Mouse (Mus musculus) kidney, embryonic 14.5 days (tissue): Measurements from ENCODE around the gene Numb. TPM values are rescaled to one million over a fixed set of nuclear protein-coding genes. Genes with fewer than 3 reads are reported as not detected.
"Not testable (repeated sequence)": the region's sequence is repeated elsewhere in the genome, so short reads cannot be mapped to it uniquely, and the experiment has no call there.

ENCODE experiments used
- ATAC-seq: fragments of 200-750 bp; cut with Nextera tagmentation; 2 replicates; pipeline ENCODE4 v1.8.0; 2017; ENCODE audit warnings: moderate number of reproducible peaks, mild to moderate bottlenecking, moderate TSS enrichment, moderate library complexity; ENCODE audit not compliant: low FRiP score, low TSS enrichment
- H3K27ac ChIP-seq: fragments of 300-500 bp; sonication (generic); 2 replicates; pipeline ENCODE4 v1.5.1; 2014; ENCODE audit warnings: low read depth, mild to moderate bottlenecking, low read length, moderate library complexity, mixed read lengths
- H3K27me3 ChIP-seq: fragments of 300-500 bp; sonication (generic); 2 replicates; pipeline ENCODE4 v1.6.1; 2014; ENCODE audit warnings: mild to moderate bottlenecking, low read length; ENCODE audit not compliant: control insufficient read depth, insufficient read depth
- H3K36me3 ChIP-seq: fragments of 300-500 bp; sonication (generic); 2 replicates; pipeline ENCODE4 v1.6.1; 2014; ENCODE audit warnings: low read length, mixed read lengths; ENCODE audit not compliant: control insufficient read depth, insufficient read depth
- H3K4me1 ChIP-seq: fragments of 300-500 bp; sonication (generic); 2 replicates; pipeline ENCODE4 v1.6.1; 2014; ENCODE audit warnings: low read length, mixed read lengths; ENCODE audit not compliant: control insufficient read depth, insufficient read depth
- H3K4me2 ChIP-seq: fragments of 300-500 bp; sonication (generic); replicated peaks from 2 replicates; pipeline ENCODE4 v1.6.1; 2014; ENCODE audit warnings: low read depth, mild to moderate bottlenecking, low read length
- H3K4me3 ChIP-seq: fragments of 300-500 bp; sonication (generic); 2 replicates; pipeline ENCODE4 v1.5.1; 2014; ENCODE audit warnings: mild to moderate bottlenecking, low read length
- H3K9ac ChIP-seq: fragments of 300-500 bp; sonication (generic); 2 replicates; pipeline ENCODE4 v1.6.1; 2014; ENCODE audit warnings: low read depth, mild to moderate bottlenecking, low read length, moderate library complexity
- H3K9me3 ChIP-seq: fragments of 300-500 bp; sonication (generic); 2 replicates; pipeline ENCODE4 v1.6.1; 2016; ENCODE audit warnings: low read length; ENCODE audit not compliant: control insufficient read depth
- WGBS: fragments of 180-500 bp; shearing (Covaris S2); extraction: QIAGEN DNeasy Blood & Tissue Kit; methylation state at CpG from one replicate; pipeline ENCODE4 v1.1.7; 2014; 5-methylcytosine and 5-hydroxymethylcytosine counted together
- polyA plus RNA-seq: library from polyadenylated mRNA; unstranded; fragments of >200 nt; fragmentation: Nextera tagmentation; extraction: Ambion mirVana; gene quantifications from 2 replicates; pipeline ENCODE4 v1.2.1, GENCODE M21; 2014

The Numb gene
- polyA plus RNA-seq, 1 experiment from 2014 or later, result 34.1 TPM

DNA sequence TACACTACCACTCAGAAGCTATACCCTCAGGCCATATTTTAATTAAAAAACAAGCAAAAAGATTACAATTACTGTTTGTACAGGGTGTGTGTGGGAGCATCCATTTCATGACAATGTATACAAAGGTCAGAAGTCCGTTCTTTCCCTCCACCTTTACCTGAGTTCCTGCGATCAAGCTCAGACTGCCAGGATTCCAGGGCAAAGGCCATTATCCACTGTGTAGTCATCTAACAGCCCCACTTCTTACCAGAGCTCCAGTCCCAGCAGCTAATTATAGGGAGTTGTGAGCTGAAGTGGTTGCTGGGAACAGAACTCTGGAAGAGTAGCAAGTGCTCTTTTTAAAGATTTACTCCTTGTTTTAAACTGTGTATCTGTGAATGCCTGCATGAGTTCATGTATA is 11.3 kb downstream of the Numb start:
- WGBS, result 82% methylated on average over 2 of the region's 2 CpGs
- Histone ChIP-seq H3K27me3 (no peaks in the 10 kb centered on the region), H3K36me3 (peaks cover 3% of the 10 kb centered on the region; the same call in 1 of the 2 replicates), H3K4me2 (no peak overlapping the region), H3K27ac (no peak overlapping the region), H3K4me1 (no peaks in the 10 kb centered on the region), H3K9me3 (no peaks in the 10 kb centered on the region), H3K4me3 (no peak overlapping the region), H3K9ac (no peak overlapping the region)
- no peak for ATAC-seq

DNA sequence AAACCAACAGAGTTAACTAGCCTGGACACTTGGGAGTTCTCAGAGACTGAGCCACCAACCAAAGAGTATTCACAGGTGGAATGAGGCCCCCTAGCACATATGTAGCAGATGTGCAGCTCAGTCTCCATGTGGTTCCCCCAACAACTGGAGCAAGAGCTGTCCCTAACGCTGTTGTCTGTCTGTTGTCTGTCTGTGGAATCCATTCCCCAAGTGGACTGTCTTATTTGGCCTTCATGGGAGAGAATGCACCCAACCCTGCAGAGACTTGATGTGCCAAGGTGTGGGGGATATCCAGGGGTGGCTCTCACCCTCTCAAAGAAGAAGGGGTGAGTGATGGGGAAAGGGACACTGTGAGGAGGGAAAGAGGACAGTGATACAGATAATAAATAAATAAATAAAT is 28.8 kb downstream of the Numb start:
- WGBS, result 96% methylated on average over 1 of the region's 1 CpGs
- no peaks in the 10 kb centered on the region for H3K4me1 ChIP-seq
- no peak overlapping the region for H3K27ac ChIP-seq
- H3K9ac ChIP-seq, result no peak overlapping the region
- ATAC-seq, result no peak
- no peak overlapping the region for H3K4me2 ChIP-seq
- no peaks in the 10 kb centered on the region; the same call in 1 of the 2 replicates for H3K36me3 ChIP-seq
- H3K9me3 ChIP-seq, result no peaks in the 10 kb centered on the region
- no peaks in the 10 kb centered on the region for H3K27me3 ChIP-seq
- H3K4me3 ChIP-seq, result no peak overlapping the region

DNA sequence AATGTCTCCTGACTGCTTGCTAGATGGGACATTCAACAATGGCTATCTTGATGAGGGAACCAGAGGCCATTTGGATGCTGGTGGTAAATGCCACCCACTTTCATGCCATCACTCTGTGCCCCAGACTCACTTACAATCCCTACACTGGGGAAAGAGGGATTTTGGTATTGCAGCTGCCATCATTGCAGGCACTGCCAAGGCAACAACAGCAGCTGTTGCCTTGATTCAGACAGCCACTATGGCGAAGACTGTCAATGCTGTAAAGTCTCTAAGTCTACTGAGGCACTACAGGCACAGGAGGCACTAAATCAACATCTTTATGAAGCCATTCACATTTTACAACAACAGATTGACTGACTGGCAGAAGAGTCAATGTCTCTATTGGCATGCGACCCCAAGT is 30.5 kb downstream of the Numb start:
- no peak overlapping the region for H3K27ac ChIP-seq
- no peak overlapping the region for H3K9ac ChIP-seq
- H3K27me3 ChIP-seq, result no peaks in the 10 kb centered on the region
- H3K4me2 ChIP-seq, result no peak overlapping the region
- no peak overlapping the region for H3K4me3 ChIP-seq
- 94% methylated on average over 2 of the region's 2 CpGs for WGBS
- H3K36me3 ChIP-seq, result no peaks in the 10 kb centered on the region; the same call in 1 of the 2 replicates
- ATAC-seq, result no peak
- no peaks in the 10 kb centered on the region for H3K4me1 ChIP-seq
- no peaks in the 10 kb centered on the region for H3K9me3 ChIP-seq

DNA sequence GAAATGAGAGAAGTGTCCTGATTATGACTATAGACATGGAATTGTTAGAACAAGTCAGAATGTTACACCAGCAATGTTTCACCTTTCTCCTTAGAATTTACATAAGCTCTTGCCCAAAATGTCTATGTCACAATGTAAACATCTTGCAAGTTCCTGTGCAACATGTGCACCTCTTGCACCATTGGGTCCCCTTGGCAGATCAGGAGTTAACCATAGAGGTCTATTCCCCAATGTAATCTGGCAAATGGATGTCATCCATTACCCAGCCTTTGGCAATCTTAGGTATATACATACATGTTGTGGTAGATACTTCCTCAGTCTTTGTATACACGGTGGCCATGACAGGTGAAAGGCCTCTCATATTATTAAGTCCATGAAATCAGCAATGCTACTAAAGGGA is 32.6 kb downstream of the Numb start:
- Histone ChIP-seq H3K4me3 (no peak overlapping the region), H3K36me3 (no peaks in the 10 kb centered on the region; the same call in 1 of the 2 replicates), H3K27me3 (no peaks in the 10 kb centered on the region), H3K27ac (no peak overlapping the region), H3K4me1 (no peaks in the 10 kb centered on the region), H3K9me3 (no peaks in the 10 kb centered on the region), H3K4me2 (no peak overlapping the region), H3K9ac (no peak overlapping the region)
- 100% methylated on average over 1 of the region's 1 CpGs for WGBS
- ATAC-seq, result no peak

- Histone ChIP-seq H3K27me3 (no peaks in the 10 kb centered on the region), H3K9ac (no peak overlapping the region), H3K27ac (no peak overlapping the region), H3K4me3 (no peak overlapping the region), H3K4me1 (no peaks in the 10 kb centered on the region), H3K36me3 (no peaks in the 10 kb centered on the region; the same call in 1 of the 2 replicates), H3K9me3 (no peaks in the 10 kb centered on the region), H3K4me2 (no peak overlapping the region)
- no peak for ATAC-seq
- 84% methylated on average over 7 of the region's 7 CpGs for WGBS
These were observed 36.0 kb downstream of the Numb start for GRCm38 (mm10) chr12:83885516-83886285.

DNA sequence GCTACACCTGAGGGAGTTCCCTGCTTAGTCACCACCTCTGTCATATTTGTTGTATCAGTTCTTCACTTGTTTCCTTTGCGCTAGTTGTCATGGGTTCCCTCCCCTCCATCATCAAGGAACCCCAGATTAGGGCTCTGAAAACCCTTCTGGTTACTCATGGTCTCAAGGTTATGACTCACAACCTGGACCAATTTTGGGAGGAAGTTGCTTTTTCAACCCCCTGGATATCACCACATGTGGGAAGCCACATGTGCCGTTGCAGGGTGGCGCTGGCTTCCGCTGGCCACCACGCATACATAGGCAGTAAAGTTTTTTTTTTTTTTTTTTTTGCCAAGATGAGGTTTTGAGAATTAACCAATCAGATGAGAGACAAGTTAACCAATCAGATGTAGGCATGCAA is 36.7 kb downstream of the Numb start:
- not testable (repeated sequence) for H3K36me3 ChIP-seq, H3K27ac ChIP-seq, H3K4me3 ChIP-seq, H3K9ac ChIP-seq, H3K4me2 ChIP-seq, H3K4me1 ChIP-seq, ATAC-seq, H3K27me3 ChIP-seq, H3K9me3 ChIP-seq
- WGBS, result 98% methylated on average over 5 of the region's 5 CpGs

- no peaks in the 10 kb centered on the region for H3K27me3 ChIP-seq
- H3K9ac ChIP-seq, result no peak overlapping the region
- H3K9me3 ChIP-seq, result no peaks in the 10 kb centered on the region
- H3K4me1 ChIP-seq, result no peaks in the 10 kb centered on the region
- no peak overlapping the region for H3K27ac ChIP-seq
- H3K4me3 ChIP-seq, result no peak overlapping the region
- no peak overlapping the region for H3K4me2 ChIP-seq
- WGBS, result 85% methylated on average over 7 of the region's 7 CpGs
- ATAC-seq, result no peak
- no peaks in the 10 kb centered on the region; the same call in 1 of the 2 replicates for H3K36me3 ChIP-seq
These were observed 39.2 kb downstream of the Numb start for GRCm38 (mm10) chr12:83882503-83882902.

DNA sequence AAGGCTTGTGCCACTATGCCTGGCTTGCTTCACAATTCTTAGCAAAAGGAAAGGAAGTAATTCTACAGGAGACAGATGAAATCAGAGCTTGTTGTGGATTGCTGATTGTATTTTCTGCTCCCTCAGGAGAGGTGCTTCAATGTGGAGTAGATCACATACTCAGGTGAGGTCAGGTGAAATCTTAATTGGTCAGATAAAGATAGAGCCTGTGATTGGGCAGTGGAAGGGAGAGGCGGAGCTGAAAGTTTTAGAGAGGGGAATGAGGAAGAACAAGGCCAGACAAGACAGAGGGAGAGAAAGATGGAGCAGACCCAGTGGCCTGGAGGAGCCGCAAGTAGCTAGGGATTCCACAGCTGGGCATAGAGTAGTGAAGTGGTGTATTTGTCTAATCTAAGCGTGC is 39.6 kb downstream of the Numb start:
- no peak overlapping the region for H3K4me2 ChIP-seq
- no peak overlapping the region for H3K27ac ChIP-seq
- H3K4me1 ChIP-seq, result no peaks in the 10 kb centered on the region
- H3K9me3 ChIP-seq, result no peaks in the 10 kb centered on the region
- H3K27me3 ChIP-seq, result no peaks in the 10 kb centered on the region
- H3K9ac ChIP-seq, result no peak overlapping the region
- no peaks in the 10 kb centered on the region; the same call in 1 of the 2 replicates for H3K36me3 ChIP-seq
- no peak for ATAC-seq
- WGBS, result 91% methylated on average over 3 of the region's 3 CpGs
- no peak overlapping the region for H3K4me3 ChIP-seq

DNA sequence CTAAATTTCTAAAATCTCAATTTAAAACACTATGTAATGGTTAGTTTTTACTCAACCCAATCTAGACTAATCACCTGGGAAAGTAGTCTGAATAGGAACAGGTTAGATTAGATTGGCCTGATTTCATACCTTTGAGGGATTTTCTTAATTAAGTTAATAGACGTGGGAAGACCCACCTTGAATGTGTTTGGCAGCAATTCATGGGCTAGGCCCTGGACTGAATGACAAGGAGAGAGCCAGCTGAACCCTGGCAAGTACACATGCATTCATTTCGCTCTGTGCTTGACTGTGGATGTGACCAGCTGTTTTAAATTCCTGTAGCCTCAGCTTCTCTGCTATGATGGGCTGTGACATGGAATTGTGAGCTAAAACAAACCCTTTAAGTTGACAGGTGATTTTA is 40.8 kb downstream of the Numb start:
- no peaks in the 10 kb centered on the region for H3K4me1 ChIP-seq
- H3K9ac ChIP-seq, result no peak overlapping the region
- no peak for ATAC-seq
- H3K4me3 ChIP-seq, result no peak overlapping the region
- H3K9me3 ChIP-seq, result no peaks in the 10 kb centered on the region
- no peak overlapping the region for H3K27ac ChIP-seq
- peaks cover 4% of the 10 kb centered on the region; the same call in 1 of the 2 replicates for H3K36me3 ChIP-seq
- H3K27me3 ChIP-seq, result no peaks in the 10 kb centered on the region
- H3K4me2 ChIP-seq, result no peak overlapping the region
- 84% methylated on average over 2 of the region's 2 CpGs for WGBS
